Mouse (Mus musculus) liver, embryonic 14.5 days (tissue): ENCODE measurements around the gene Mvk. TPM values are rescaled to one million over a fixed set of nuclear protein-coding genes. Genes with fewer than 3 reads are reported as not detected.

ENCODE experiments used
- ATAC-seq: fragments of 200-750 bp; cut with Nextera tagmentation; 2 replicates; pipeline ENCODE4 v1.8.0; 2017; ENCODE audit warnings: moderate number of reproducible peaks, mild to moderate bottlenecking, moderate library complexity; ENCODE audit not compliant: insufficient read depth
- DNase-seq, 3 experiments: peaks; one replicate each; pipeline ENCODE4 v3.0.0-alpha.2; 2012 to 2013; ENCODE audit warnings: low read depth in 3 of 3, low spot score in 3 of 3
- H3K27ac ChIP-seq: fragments of 300-500 bp; sonication (generic); 2 replicates; pipeline ENCODE4 v1.5.1; 2014; ENCODE audit warnings: moderate library complexity, mild to moderate bottlenecking, control low read depth, inconsistent platforms
- H3K27me3 ChIP-seq: fragments of 300-500 bp; sonication (generic); 2 replicates; pipeline ENCODE4 v1.6.1; 2014; ENCODE audit warnings: mild to moderate bottlenecking, low read length, moderate library complexity; ENCODE audit not compliant: control insufficient read depth, insufficient read depth
- H3K36me3 ChIP-seq: fragments of 300-500 bp; sonication (generic); replicated peaks from 2 replicates; pipeline ENCODE4 v1.6.1; 2014; ENCODE audit warnings: low read depth; ENCODE audit not compliant: control insufficient read depth, insufficient read depth
- H3K4me1 ChIP-seq, 2 experiments: fragments of 200-500 bp in 1 of 2; fragments of 300-500 bp in 1 of 2; sonication (generic) in 1 of 2; replicated peaks; 2 replicates each; pipeline ENCODE4 v1.6.1; 2012 to 2014; ENCODE audit warnings: antibody characterized with exemption in 1 of 2, inconsistent platforms in 1 of 2, low read length in 1 of 2; ENCODE audit not compliant: control insufficient read depth in 2 of 2, insufficient read depth in 2 of 2
- H3K4me2 ChIP-seq: fragments of 300-500 bp; sonication (generic); 2 replicates; pipeline ENCODE4 v1.6.1; 2014; ENCODE audit warnings: low read depth, mild to moderate bottlenecking, control low read depth, moderate library complexity
- H3K4me3 ChIP-seq, 2 experiments: fragments of 200-500 bp in 1 of 2; fragments of 300-500 bp in 1 of 2; sonication (generic) in 1 of 2; 2 replicates each; pipeline ENCODE4 v1.5.1; 2012 to 2014; ENCODE audit warnings: low read depth in 2 of 2, low read length in 2 of 2, mild to moderate bottlenecking in 2 of 2, control low read depth in 1 of 2, inconsistent platforms in 1 of 2, moderate library complexity in 1 of 2; ENCODE audit not compliant: insufficient read depth in 1 of 2
- H3K9ac ChIP-seq: fragments of 300-500 bp; sonication (generic); replicated peaks from 2 replicates; pipeline ENCODE4 v1.6.1; 2014; ENCODE audit warnings: mild to moderate bottlenecking, control low read depth, moderate library complexity
- H3K9me3 ChIP-seq: fragments of 300-500 bp; sonication (generic); 2 replicates; pipeline ENCODE4 v1.6.1; 2016; ENCODE audit warnings: low read length, mixed read lengths; ENCODE audit not compliant: control insufficient read depth
- CTCF ChIP-seq: IDR thresholded peaks from 2 replicates; pipeline ENCODE4 v1.5.1; 2016; ENCODE audit warnings: antibody characterized with exemption, low read depth, control low read depth
- EP300 ChIP-seq: IDR thresholded peaks from 2 replicates; pipeline ENCODE4 v1.6.1; 2016; ENCODE audit warnings: antibody characterized with exemption, low read depth
- WGBS: fragments of 180-500 bp; shearing (Covaris S2); extraction: QIAGEN DNeasy Blood & Tissue Kit; methylation state at CpG from one replicate; pipeline ENCODE4 v1.1.7; 2014; ENCODE audit not compliant: insufficient replicate concordance; 5-methylcytosine and 5-hydroxymethylcytosine counted together
- polyA plus RNA-seq, 2 experiments: library from polyadenylated mRNA; depleted of rRNA in 1 of 2; stranded (reverse) in 1 of 2; unstranded in 1 of 2; fragments of >200 nt; fragmentation: Nextera tagmentation in 1 of 2; extraction: Ambion mirVana in 1 of 2; gene quantifications; 2 replicates each; pipeline versions ENCODE4 v1.2.1 to v1.2.3; 2012 to 2014

Gene Mvk
- polyA plus RNA-seq, 2 experiments = 20.2 to 32.6 TPM

DNA sequence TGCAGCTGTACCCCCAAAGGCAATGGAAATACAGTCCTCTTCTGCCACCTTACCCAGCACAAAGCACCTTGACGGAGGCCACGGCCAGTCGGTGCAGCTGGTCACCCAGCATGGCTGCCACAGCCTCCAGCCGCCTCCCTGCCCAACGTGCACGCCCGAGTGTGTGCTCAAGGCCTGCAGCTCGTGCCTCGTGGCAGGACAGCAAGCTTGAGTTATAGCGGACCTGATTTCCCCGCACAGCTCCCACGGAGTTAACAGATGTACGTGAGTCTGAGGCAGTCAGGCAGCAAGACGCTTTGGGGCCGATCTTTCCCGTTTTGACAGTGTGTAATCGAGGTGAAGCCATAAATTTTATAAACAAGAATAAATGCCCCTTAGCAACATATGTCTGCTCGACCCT lies 15.4 kb upstream of the Mvk start:
- Histone ChIP-seq H3K27ac (no peak overlapping the region), H3K9me3 (no peaks in the 10 kb centered on the region), H3K36me3 (no peaks in the 10 kb centered on the region), H3K4me3 (no peak overlapping the region), H3K9ac (no peak overlapping the region), H3K27me3 (no peaks in the 10 kb centered on the region), H3K4me2 (no peak overlapping the region), H3K4me1 (no peaks in the 10 kb centered on the region)
- TF ChIP-seq CTCF (no peak), EP300 (no peak)
- ATAC-seq (no peak), DNase-seq (no peak)
- 69% methylated on average over 18 of the region's 18 CpGs for WGBS

- TF ChIP-seq CTCF = no peak
- no peak for TF ChIP-seq EP300
- no peak for DNase-seq
Measured at GRCm38 (mm10) chr5:114429781-114430180, 14.3 kb upstream of the Mvk start.

GRCm38 (mm10) chr5:114434359-114434758 lies 9.7 kb upstream of the Mvk start:
- WGBS = 67% methylated on average over 8 of the region's 8 CpGs
- Histone ChIP-seq H3K27ac (no peak overlapping the region), H3K27me3 (no peaks in the 10 kb centered on the region), H3K4me1 (no peaks in the 10 kb centered on the region), H3K9ac (no peak overlapping the region), H3K4me3 (no peak overlapping the region), H3K36me3 (no peaks in the 10 kb centered on the region), H3K4me2 (no peak overlapping the region), H3K9me3 (no peaks in the 10 kb centered on the region)
- no peak for ATAC-seq
- no peak for DNase-seq
- TF ChIP-seq CTCF (no peak), EP300 (no peak)

More at GRCm38 (mm10) chr5:114429781-114430180, 14.3 kb upstream of the Mvk start:
- no peaks in the 10 kb centered on the region for H3K36me3 ChIP-seq
- 60% methylated on average over 7 of the region's 7 CpGs for WGBS
- no peak overlapping the region for H3K27ac ChIP-seq
- ATAC-seq = no peak
- H3K4me2 ChIP-seq = no peak overlapping the region
- no peaks in the 10 kb centered on the region for H3K27me3 ChIP-seq
- no peaks in the 10 kb centered on the region for H3K9me3 ChIP-seq
- H3K4me3 ChIP-seq = no peak overlapping the region
- no peaks in the 10 kb centered on the region for H3K4me1 ChIP-seq
- no peak overlapping the region for H3K9ac ChIP-seq

GRCm38 (mm10) chr5:114435588-114435987 lies 8.5 kb upstream of the Mvk start:
- Histone ChIP-seq H3K36me3 (no peaks in the 10 kb centered on the region), H3K4me2 (no peak overlapping the region), H3K9me3 (no peaks in the 10 kb centered on the region), H3K4me3 (no peak overlapping the region), H3K4me1 (no peaks in the 10 kb centered on the region), H3K9ac (no peak overlapping the region), H3K27me3 (no peaks in the 10 kb centered on the region), H3K27ac (no peak overlapping the region)
- no peak for DNase-seq
- WGBS = 83% methylated on average over 14 of the region's 14 CpGs
- no peak for TF ChIP-seq CTCF
- TF ChIP-seq EP300 = no peak
- ATAC-seq = no peak

DNA sequence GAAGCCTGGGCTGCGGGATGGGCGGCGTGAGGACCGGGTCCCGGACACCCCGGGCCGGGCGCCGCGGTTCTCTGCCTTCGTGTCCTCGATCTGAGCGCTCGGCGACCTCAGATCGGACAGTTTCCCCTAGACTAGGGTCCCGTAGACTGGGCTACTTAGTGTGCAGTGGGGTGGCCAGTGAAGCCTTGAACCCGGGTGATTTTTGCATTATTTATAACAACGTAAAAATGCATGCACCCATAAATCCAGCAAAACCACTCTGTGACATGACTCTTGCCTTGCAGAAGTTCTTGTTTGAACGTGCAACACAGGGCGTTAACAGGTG lies 261 bp downstream of the Mvk start:
- no peaks in the 10 kb centered on the region for H3K9me3 ChIP-seq
- under 1% methylated on average over 21 of the region's 21 CpGs for WGBS
- peak overlapping the region; percentile 82 for H3K4me2 ChIP-seq
- peak overlapping the region; percentile 75 to 83 for H3K4me3 ChIP-seq
- H3K27ac ChIP-seq = no peak overlapping the region
- H3K9ac ChIP-seq = peak overlapping the region; percentile 57
- peaks cover 0 to 10% of the 10 kb centered on the region in 2 experiments; a peak in 3 of 4 replicates for H3K4me1 ChIP-seq
- no peak for TF ChIP-seq CTCF
- no peak for TF ChIP-seq EP300
- ATAC-seq (no peak), DNase-seq (no peak)
- H3K36me3 ChIP-seq = no peaks in the 10 kb centered on the region
- no peaks in the 10 kb centered on the region for H3K27me3 ChIP-seq

DNA sequence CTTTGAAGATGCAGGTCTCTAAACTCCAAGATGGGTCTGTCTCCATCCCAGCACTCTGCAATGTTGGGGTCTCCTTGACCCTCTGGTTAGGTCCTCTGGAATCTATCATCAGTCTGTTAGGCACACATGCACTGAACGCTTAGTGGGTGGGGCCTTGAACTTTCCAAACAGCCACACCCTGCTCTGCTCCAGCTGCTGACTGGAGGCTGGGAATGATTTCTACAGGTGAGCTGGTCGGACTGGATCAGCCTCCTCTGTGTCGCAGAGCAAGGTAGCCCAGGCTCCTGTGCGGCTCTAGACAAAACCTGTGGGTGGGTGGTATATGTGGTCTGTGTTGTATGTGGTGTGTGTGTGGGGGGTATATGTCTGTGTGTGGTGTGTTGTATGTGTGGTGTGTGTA lies 4.9 kb downstream of the Mvk start:
- H3K9ac ChIP-seq = no peak overlapping the region
- 68% methylated on average over 4 of the region's 4 CpGs for WGBS
- no peak overlapping the region for H3K4me2 ChIP-seq
- H3K4me3 ChIP-seq = no peak overlapping the region
- no peak for ATAC-seq
- H3K4me1 ChIP-seq = peaks cover 0 to 7% of the 10 kb centered on the region in 2 experiments; a peak in 2 of 4 replicates
- H3K27me3 ChIP-seq = no peaks in the 10 kb centered on the region
- no peaks in the 10 kb centered on the region for H3K36me3 ChIP-seq
- no peak for DNase-seq
- no peak overlapping the region for H3K27ac ChIP-seq
- TF ChIP-seq CTCF = no peak
- TF ChIP-seq EP300 = no peak
- H3K9me3 ChIP-seq = no peaks in the 10 kb centered on the region
